Mouse (Mus musculus) hindbrain, postnatal 0 days (tissue): ENCODE measurements around the gene Mgat4e. TPM values are rescaled to one million over a fixed set of nuclear protein-coding genes. Genes with fewer than 3 reads are reported as not detected.

Source experiments
- ATAC-seq: fragments of 200-750 bp; cut with Nextera tagmentation; 2 replicates; pipeline ENCODE4 v1.8.0; 2017; ENCODE audit warnings: mild to moderate bottlenecking, moderate TSS enrichment, moderate library complexity
- DNase-seq: peaks from one replicate; pipeline ENCODE4 v3.0.0-alpha.2; 2015; ENCODE audit warnings: low spot score
- H3K27ac ChIP-seq: fragments of 300-500 bp; sonication (generic); 2 replicates; pipeline ENCODE4 v1.5.1; 2014; ENCODE audit warnings: mild to moderate bottlenecking
- H3K27me3 ChIP-seq: fragments of 300-500 bp; sonication (generic); 2 replicates; pipeline ENCODE4 v1.6.1; 2014; ENCODE audit warnings: low read length, mixed read lengths; ENCODE audit not compliant: insufficient read depth
- H3K36me3 ChIP-seq: fragments of 300-500 bp; sonication (generic); 2 replicates; pipeline ENCODE4 v1.6.1; 2014; ENCODE audit warnings: low read length, mixed read lengths; ENCODE audit not compliant: insufficient read depth
- H3K4me1 ChIP-seq: fragments of 300-500 bp; sonication (generic); 2 replicates; pipeline ENCODE4 v1.6.1; 2014; ENCODE audit warnings: antibody characterized with exemption, low read length, mixed read lengths; ENCODE audit not compliant: insufficient read depth
- H3K4me2 ChIP-seq: fragments of 300-500 bp; sonication (generic); 2 replicates; pipeline ENCODE4 v1.6.1; 2014; ENCODE audit warnings: low read depth, mild to moderate bottlenecking, low read length, moderate library complexity, mixed read lengths
- H3K4me3 ChIP-seq: fragments of 300-500 bp; sonication (generic); 2 replicates; pipeline ENCODE4 v1.5.1; 2014; ENCODE audit warnings: low read length
- H3K9ac ChIP-seq: fragments of 300-500 bp; sonication (generic); replicated peaks from 2 replicates; pipeline ENCODE4 v1.6.1; 2014; ENCODE audit warnings: mild to moderate bottlenecking, low read length, moderate library complexity, mixed read lengths
- H3K9me3 ChIP-seq: fragments of 300-500 bp; sonication (generic); 2 replicates; pipeline ENCODE4 v1.6.1; 2016; ENCODE audit warnings: low read length, mixed read lengths
- CTCF ChIP-seq: IDR thresholded peaks from 2 replicates; pipeline ENCODE4 v1.5.1; 2016; ENCODE audit warnings: antibody characterized with exemption, control low read depth, low read depth
- WGBS: fragments of 180-500 bp; shearing (Covaris S2); extraction: QIAGEN DNeasy Blood & Tissue Kit; methylation state at CpG from one replicate; pipeline ENCODE4 v1.1.7; 2014; 5-methylcytosine and 5-hydroxymethylcytosine counted together
- polyA plus RNA-seq: library from polyadenylated mRNA; unstranded; fragments of >200 nt; fragmentation: Nextera tagmentation; extraction: Ambion mirVana; gene quantifications from 2 replicates; pipeline ENCODE4 v1.2.1, GENCODE M21; 2015
- total RNA-seq: library from RNA; depleted of rRNA; stranded (reverse); fragments of >200 nt; gene quantifications from 2 replicates; pipeline ENCODE4 v1.2.3, GENCODE M21; 2014; rRNA removed

The Mgat4e gene
- total and polyA plus RNA-seq, 2 experiments from 2014 or later = not detected

- WGBS = 79% methylated on average over 2 of the region's 2 CpGs
- H3K27ac ChIP-seq = no peak overlapping the region; the same call in 1 of the 2 replicates
- H3K4me2 ChIP-seq = no peak overlapping the region
- no peak overlapping the region; the same call in 1 of the 2 replicates for H3K9ac ChIP-seq
- no peaks in the 10 kb centered on the region for H3K4me1 ChIP-seq
- H3K9me3 ChIP-seq = no peaks in the 10 kb centered on the region
- no peak overlapping the region for H3K4me3 ChIP-seq
- no peak for TF ChIP-seq CTCF
- DNase-seq (no peak), ATAC-seq (no peak)
- no peaks in the 10 kb centered on the region for H3K27me3 ChIP-seq
- peaks cover 18% of the 10 kb centered on the region; the same call in 1 of the 2 replicates for H3K36me3 ChIP-seq
These were observed 56.0 kb downstream of the Mgat4e start for GRCm38 (mm10) chr1:134493496-134493895.

- H3K27me3 ChIP-seq = no peaks in the 10 kb centered on the region
- no peak for ATAC-seq
- no peak for DNase-seq
- no peaks in the 10 kb centered on the region for H3K4me1 ChIP-seq
- H3K9me3 ChIP-seq = no peaks in the 10 kb centered on the region
- 74% methylated on average over 7 of the region's 7 CpGs for WGBS
- no peak overlapping the region for H3K9ac ChIP-seq
- TF ChIP-seq CTCF = no peak
- no peak overlapping the region for H3K27ac ChIP-seq
- H3K4me2 ChIP-seq = no peak overlapping the region
- H3K4me3 ChIP-seq = no peak overlapping the region
- H3K36me3 ChIP-seq = peaks cover 28% of the 10 kb centered on the region; the same call in 1 of the 2 replicates
These were observed 57.2 kb downstream of the Mgat4e start for GRCm38 (mm10) chr1:134492276-134492675.

Other genes with a start within 250 kb of the Mgat4e start
- 42.7 and 46.5 TPM in 2 replicates for gene Ppfia4, start 216.8 kb downstream of the Mgat4e start, total RNA-seq
- 30.6 and 31.6 TPM in 2 replicates for gene Ppfia4, start 216.8 kb downstream of the Mgat4e start, polyA plus RNA-seq
- 189 and 200 TPM in 2 replicates for gene Tmem183a, start 187.7 kb downstream of the Mgat4e start, total RNA-seq
- gene Tmem183a, start 187.7 kb downstream of the Mgat4e start, polyA plus RNA-seq = 100 and 106 TPM in 2 replicates
- gene 4933406M09Rik, start 163.7 kb downstream of the Mgat4e start, total RNA-seq = not detected in 2 replicates
- gene 4933406M09Rik, start 163.7 kb downstream of the Mgat4e start, polyA plus RNA-seq = not detected in 2 replicates
- gene Cyb5r1, start 144.1 kb downstream of the Mgat4e start, total RNA-seq = 5.6 and 10.8 TPM in 2 replicates
- 11.2 and 11.3 TPM in 2 replicates for gene Cyb5r1, start 144.1 kb downstream of the Mgat4e start, polyA plus RNA-seq
- 115 and 120 TPM in 2 replicates for gene Adipor1, start 134.3 kb downstream of the Mgat4e start, total RNA-seq
- gene Adipor1, start 134.3 kb downstream of the Mgat4e start, polyA plus RNA-seq = 79.7 and 81.2 TPM in 2 replicates
- 25.6 and 28.5 TPM in 2 replicates for gene Klhl12, start 94.2 kb downstream of the Mgat4e start, total RNA-seq
- gene Klhl12, start 94.2 kb downstream of the Mgat4e start, polyA plus RNA-seq = 35.1 and 36.9 TPM in 2 replicates
- 32.8 and 37.6 TPM in 2 replicates for gene Rabif, start 55.0 kb downstream of the Mgat4e start, total RNA-seq
- gene Rabif, start 55.0 kb downstream of the Mgat4e start, polyA plus RNA-seq = 68.6 and 69.2 TPM in 2 replicates
- gene Kdm5b, start 10.5 kb upstream of the Mgat4e start, total RNA-seq = 55.7 and 59.2 TPM in 2 replicates
- 41.9 and 42.1 TPM in 2 replicates for gene Kdm5b, start 10.5 kb upstream of the Mgat4e start, polyA plus RNA-seq
- 74.7 and 179 TPM in 2 replicates for gene Syt2, start 97.0 kb upstream of the Mgat4e start, total RNA-seq
- 22.5 and 23.3 TPM in 2 replicates for gene Syt2, start 97.0 kb upstream of the Mgat4e start, polyA plus RNA-seq